Mouse (Mus musculus) gastrocnemius, postnatal 14 days (tissue): Measurements from ENCODE around the gene Gm20388. TPM values are rescaled to one million over a fixed set of nuclear protein-coding genes. Genes with fewer than 3 reads are reported as not detected.

Experiments used
- DNase-seq: peaks from one replicate; pipeline ENCODE4 v3.0.0; 2021; ENCODE audit warnings: mixed read lengths
- intact Hi-C: fragments of 180-260 bp; cut with DNase I; formaldehyde crosslinking; loops from one replicate; pipeline ENCODE4 v1.15.1; 2025; ENCODE audit warnings: low total_unique reads
- total RNA-seq, 2 experiments: library from RNA; stranded (reverse); gene quantifications; 2 replicates each; pipeline ENCODE4 v1.2.3; 2021

Gm20388 gene
- total RNA-seq, 2 experiments from 2014 or later: 5.6 to 6.0 TPM

DNA sequence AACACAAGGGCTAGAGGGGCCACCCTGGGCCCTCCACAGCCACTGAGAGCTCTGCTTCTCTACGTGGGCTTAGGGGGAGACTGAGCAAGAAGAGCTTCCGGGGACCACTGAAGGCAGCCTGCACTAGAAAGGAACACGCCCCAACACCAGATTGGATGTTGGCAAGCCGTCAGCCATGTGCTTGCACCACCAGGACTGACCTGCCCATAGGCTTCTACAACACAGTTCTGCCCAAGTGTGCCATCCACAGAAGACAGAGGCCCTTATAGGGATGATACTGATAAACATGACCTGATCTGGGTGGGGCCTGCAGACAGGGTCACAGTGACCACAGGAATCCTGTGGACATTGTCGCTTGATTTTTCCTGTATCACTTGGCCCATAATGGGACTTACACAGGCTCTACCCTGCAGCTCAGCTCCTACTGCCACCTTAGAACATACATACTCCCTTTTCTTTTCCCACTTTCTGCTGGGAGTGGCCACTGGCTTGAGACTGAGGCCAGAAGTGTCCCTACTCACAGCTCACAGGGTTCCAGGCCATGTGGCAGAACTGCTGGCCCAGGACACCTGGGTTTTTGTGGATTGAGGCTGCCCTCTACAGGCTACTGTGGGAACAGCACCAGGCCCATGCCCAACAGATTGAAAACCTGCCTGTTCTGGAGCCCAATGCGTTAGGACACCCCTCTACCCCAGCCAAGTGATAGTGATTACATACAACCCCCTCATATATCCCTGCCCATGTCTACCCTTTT, 2422.3 kb downstream of the Gm20388 start:
- intact Hi-C loops: loop anchor here (2.0 to 5.0 kb wide), 3 partner anchors 34 to 171 kb away; no protein-coding TSS in a partner anchor
- DNase-seq: peak; percentile 76

DNA sequence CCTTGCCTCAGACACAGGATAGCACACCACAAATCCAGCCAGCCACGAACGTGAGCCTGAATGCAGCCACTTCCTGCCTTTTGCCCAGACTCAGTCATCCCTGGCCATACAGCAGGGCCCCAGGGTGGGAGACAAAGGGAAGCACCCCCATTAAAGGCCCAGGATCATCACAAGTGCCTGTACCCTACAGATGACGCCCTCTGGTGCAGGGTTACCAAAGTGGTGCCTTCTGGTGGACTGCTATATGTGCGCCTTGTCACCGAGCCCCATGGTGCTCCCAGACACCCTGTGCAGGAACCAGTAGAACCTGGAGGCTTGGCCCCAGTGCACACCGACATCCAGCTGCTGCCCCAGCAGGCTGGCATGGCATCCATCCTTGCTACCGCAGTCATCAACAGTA, 2422.9 kb downstream of the Gm20388 start:
- intact Hi-C loops: loop anchor here (2.0 to 5.0 kb wide), 3 partner anchors 34 to 171 kb away; no protein-coding TSS in a partner anchor
- DNase-seq: no peak

DNA sequence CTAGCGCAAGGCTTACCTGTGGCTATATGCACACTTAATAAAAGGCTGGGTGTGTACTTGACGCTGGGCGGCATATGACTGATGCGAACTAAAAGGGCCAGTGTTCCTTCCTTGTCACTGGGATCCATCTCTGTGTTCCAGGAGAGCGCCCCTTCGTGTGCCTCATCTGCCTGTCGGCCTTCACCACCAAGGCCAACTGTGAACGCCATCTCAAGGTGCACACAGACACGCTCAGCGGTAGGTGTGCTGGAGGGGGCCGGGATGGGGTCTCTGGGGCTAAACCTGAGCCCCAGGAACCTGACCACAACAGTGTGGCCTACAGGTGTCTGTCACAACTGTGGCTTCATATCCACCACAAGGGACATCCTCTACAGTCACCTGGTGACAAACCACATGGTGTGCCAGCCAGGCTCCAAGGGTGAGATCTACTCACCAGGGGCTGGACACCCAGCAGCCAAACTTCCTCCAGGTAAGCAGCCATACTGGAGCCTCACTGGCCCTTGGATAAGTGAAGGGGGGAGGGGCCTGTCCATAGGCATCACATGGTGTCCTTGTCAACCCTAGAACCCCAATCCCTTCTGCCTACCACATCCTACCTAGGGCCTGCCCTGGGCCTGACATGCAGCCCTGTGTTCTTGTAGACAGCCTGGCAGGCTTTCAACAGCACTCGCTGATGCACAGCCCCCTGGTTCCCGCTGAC, 2424.3 kb downstream of the Gm20388 start:
- intact Hi-C loops: loop anchor here (5.0 kb wide), 2 partner anchors 32 to 173 kb away; no protein-coding TSS in a partner anchor
- DNase-seq: no peak

DNA sequence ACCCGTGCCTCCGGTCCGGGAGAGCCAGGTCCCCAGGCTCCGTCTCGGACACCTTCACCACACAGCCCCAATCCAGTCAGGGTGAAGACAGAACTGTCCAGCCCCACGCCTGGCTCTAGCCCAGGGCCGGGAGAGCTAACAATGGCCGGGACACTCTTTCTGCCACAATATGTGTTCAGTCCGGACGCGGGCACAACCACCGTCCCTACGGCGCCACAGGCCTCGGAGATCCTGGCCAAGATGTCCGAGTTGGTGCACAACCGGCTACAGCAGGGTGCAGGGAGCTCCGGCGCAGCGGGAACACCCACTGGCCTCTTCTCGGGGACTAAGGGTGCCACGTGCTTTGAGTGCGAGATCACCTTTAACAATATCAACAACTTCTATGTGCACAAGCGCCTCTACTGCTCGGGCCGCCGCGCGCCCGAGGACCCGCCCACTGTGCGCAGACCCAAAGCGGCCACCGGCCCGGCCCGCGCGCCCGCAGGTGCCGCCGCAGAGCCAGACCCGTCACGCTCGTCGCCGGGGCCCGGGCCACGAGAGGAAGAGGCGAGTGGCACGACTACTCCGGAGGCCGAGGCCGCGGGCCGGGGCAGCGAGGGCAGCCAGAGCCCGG, 2425.1 kb downstream of the Gm20388 start:
- DNase-seq: no peak
- intact Hi-C loops: no loop called here

DNA sequence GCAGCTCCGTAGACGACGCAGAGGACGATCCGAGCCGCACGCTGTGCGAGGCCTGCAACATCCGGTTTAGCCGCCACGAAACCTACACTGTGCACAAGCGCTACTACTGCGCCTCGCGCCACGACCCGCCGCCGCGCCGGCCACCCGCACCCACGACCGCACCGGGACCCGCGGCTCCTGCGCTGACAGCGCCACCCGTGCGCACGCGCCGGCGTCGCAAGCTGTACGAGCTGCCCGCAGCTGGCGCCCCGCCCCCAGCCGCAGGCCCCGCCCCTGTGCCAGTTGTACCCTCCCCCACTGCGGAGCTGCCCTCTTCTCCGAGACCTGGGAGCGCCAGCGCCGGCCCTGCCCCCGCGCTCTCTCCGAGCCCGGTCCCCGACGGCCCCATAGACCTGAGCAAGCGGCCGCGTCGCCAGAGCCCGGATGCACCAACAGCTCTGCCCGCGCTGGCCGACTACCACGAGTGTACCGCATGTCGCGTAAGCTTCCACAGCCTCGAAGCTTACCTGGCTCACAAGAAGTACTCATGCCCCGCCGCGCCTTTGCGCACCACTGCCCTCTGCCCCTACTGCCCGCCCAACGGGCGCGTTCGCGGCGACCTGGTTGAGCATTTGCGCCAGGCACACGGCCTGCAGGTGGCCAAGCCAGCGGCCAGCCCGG, 2425.7 kb downstream of the Gm20388 start:
- DNase-seq: peak; percentile 41

DNA sequence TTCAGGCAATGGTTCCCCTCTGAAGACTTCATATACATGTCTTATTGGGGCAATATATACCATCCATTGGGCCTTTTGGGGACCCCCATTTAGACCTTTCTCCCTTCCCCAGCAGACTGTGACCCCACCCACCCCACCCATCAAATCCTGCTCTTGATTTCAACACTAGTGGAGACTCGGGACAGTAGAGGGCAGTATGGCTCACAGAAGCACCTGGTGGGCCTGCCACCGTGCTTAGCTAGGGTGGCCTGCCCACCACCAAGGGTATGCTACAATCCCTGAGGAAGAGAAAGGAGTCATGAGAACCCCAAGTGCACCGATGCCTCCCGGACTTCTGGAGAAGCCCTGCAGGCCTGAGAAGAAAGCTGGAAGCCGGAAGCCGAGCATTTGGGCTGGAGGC, 2428.2 kb downstream of the Gm20388 start:
- DNase-seq: no peak
- intact Hi-C loops: no loop called here

More for the DNA sequence above, 2425.7 kb downstream of the Gm20388 start:
- intact Hi-C loops: no loop called here

DNA sequence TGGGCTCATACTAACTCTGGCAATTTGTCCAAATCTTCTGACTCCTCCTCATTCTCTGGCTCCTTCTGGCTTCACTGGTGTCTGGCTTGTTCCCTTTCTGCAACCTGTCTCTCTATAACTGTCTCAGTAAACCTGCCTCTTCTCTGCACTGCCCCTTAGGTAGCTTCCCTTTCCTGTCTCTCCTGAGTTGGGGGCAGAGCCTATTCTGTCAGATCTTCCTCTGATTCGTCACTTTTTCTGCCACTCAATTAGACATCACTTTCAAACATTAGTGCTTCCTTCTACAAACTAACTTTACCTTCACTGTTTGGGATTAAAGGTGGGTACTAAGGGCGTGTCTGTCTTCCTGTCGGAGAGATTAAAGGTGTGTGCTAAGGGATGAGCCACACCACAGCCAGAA, 2430.1 kb downstream of the Gm20388 start:
- intact Hi-C loops: no loop called here
- no peak for DNase-seq

DNA sequence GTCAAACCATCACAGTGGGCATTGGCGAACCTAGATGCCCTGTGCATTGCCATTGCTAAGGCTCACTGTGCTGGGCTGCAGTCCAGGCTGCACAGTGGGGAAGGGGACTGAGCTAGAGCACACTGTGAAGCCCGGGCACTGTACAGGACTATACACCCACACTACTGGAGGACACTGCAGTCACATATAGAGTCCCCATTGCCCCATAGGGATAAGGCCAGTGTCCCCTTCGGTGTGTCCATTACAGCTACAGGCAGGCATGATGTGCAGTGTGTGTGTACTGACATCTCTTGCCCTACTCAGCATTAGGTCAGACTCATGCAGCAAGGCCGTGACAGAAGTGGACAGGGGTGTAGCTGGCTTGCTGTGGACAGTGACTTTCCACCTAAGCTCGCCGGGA, 2431.1 kb downstream of the Gm20388 start:
- intact Hi-C loops: no loop called here
- DNase-seq: no peak

DNA sequence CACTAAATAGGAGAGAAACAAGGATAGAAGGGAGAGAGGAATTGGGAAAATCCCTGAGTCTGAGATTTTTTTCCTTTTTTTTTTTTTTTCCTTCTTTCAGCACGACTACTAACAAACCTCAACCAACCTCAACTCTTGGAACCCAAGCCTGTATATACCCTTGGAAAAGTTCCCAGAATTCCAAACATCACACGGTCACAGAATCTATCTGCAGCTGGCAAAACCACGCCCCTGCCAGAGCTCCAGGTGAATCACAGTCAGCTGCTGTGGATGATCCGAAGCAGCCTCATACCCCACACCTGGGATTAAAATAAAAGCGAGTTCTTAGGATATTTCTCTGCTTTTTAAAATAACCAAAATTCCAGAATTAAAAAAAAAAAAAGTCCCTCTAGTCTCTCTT, 2431.7 kb downstream of the Gm20388 start:
- intact Hi-C loops: no loop called here
- no peak for DNase-seq

DNA sequence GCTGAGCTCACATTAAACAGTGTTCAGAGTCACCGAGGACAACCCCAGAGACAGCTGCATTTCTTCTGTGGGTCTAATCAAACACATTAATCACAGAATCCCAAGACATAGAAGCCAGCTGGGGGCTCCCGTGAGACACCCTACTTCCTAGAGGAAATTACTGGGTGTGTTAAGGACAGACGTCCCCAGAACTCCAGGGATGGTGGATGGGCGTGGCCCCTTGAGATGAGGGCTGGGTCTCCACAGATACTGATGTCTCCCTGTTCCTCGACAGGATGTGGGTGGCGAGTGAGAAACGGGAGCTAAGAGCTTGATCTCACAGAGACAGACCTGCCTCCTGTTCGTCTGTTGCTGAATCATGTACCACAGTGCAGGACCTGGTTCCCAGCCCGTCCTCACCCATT, 2432.2 kb downstream of the Gm20388 start:
- intact Hi-C loops: no loop called here
- DNase-seq: no peak

DNA sequence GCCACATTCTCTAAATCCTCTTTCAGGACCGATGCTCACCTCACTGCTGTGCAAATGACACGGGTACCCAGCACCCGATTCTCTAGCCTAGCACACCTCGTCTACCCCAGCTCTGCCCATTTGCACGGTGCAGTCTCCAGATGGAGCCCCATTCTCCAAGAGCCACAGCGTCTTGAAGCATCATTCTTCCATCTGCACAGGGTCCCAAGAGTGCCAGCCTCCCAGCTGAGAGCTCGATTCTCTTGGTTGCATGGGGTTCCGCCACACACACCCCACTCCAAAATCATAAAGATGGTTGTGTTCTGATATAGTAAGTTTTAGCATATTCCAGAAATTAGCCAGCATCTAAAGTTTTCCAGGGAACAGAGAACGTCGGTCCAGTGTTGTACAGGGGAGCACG, 2432.7 kb downstream of the Gm20388 start:
- no peak for DNase-seq
- intact Hi-C loops: no loop called here

DNA sequence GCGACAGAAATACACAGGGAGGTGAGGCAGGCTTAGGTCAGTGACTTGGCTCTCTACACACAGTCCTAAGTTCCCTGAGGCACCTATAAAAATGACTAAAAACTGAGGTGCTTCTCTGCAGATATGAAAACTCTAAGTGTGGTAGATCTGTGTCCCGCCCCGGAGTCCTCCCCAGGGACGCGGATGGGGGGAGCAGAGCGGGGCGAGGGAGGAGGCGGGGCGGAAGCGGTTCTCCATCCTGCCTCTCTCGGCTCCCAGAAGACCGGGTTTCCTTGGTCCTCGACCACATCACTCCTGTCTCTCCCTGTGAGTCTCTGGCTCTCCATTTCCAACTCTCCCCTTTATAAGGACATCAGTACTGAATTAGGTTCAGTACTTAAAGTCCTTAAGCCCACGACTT, 2433.1 kb downstream of the Gm20388 start:
- intact Hi-C loops: no loop called here
- DNase-seq: peak; percentile 52

DNA sequence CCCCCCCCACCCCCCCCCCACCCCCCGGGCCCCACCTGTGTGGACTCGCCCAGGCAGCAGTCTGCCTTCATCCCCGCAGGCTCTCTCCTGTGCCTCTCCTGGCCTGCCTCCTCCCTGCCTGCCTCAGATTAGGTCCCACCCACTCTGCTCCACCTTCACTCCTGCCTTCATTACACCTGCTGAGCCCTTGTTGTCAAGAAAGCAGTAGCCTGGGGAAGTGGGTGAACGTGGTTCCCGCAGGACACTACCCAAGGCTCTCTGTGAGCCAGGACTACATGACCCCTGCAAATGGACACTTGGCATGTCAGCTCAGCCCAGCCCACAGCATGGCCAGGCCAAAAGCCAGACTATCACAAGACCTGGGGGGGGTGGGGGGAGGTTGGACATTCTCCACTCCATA, 2433.6 kb downstream of the Gm20388 start:
- no peak for DNase-seq
- intact Hi-C loops: no loop called here

DNA sequence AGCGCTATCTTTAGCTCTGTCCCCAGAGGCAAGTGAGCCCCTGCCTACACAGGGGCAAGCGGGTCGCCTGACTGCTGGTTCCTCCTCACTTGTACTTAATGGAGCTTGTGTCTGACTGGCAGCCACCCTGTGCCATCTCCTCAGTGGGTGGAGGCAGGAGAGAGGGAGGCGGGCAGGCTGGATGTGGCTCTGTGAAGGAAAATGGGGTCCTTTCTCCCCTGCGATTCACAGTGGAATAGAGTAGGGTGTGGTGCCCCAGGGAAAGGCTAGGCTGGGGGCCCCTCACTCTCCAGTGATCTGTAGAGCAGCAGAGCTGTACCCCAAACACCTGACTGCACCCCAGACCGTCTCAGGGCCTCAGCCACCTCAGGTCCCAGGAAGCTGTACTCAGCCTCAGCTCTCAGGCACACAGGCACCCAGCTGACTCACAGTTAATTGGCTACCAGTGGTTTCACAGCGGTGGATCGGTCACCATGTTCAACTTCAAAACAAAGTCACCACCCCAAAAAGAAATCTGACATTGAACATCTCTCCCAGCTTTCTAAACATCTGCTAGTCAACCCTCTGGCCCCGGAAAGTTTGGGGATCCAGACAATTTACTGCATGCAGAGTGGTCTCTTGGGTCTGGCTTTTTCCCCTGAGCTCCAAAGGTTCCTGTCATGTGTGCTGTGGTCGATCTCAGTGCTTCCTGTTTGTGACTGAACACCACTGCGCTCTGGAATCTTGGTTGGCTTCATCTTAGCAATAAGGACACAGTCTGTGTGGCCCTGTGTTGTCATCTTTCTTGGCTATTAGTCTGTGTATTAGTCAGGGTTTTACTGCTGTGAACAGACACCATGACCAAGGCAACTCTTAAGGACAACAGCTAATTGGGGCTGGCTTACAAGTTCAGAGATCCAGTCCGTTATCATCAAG, 2434.8 kb downstream of the Gm20388 start:
- no peak for DNase-seq
- intact Hi-C loops: no loop called here

DNA sequence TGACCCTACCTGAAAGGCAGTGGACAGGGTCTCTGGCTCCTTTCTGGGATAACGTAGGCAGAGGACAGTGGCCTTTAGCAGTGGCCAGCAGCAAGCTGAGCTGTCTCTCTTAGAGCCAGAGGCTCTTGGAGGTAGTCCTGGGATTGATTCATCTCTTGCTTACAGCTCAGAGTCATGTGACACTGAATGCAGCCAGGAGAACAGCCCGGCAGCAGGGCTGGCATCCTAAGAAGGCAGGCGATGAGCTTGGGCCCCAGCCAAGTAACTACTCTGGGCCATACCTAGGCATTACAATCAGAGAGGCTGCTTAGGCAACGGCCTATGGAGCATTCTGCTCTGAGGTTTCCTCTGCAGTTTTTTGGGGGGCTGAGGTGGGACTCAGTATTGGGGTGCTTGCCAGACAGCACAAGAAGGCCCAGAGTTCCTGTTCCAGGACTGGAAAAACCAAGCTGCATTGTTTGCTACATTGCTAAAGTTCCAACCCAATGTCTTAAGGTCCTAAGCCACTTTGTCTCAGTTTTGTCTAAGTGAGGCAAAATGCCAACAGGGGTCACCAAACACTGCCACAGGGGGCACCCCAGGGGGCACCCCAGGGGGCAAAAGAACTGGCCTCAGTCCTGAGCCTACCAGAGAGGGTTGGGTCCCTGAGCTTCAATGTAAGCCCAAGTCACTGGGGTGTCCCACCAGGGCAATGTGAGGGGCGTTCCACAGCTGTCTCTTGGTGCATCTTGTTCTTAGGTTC, 2437.3 kb downstream of the Gm20388 start:
- intact Hi-C loops: no loop called here
- DNase-seq: no peak

DNA sequence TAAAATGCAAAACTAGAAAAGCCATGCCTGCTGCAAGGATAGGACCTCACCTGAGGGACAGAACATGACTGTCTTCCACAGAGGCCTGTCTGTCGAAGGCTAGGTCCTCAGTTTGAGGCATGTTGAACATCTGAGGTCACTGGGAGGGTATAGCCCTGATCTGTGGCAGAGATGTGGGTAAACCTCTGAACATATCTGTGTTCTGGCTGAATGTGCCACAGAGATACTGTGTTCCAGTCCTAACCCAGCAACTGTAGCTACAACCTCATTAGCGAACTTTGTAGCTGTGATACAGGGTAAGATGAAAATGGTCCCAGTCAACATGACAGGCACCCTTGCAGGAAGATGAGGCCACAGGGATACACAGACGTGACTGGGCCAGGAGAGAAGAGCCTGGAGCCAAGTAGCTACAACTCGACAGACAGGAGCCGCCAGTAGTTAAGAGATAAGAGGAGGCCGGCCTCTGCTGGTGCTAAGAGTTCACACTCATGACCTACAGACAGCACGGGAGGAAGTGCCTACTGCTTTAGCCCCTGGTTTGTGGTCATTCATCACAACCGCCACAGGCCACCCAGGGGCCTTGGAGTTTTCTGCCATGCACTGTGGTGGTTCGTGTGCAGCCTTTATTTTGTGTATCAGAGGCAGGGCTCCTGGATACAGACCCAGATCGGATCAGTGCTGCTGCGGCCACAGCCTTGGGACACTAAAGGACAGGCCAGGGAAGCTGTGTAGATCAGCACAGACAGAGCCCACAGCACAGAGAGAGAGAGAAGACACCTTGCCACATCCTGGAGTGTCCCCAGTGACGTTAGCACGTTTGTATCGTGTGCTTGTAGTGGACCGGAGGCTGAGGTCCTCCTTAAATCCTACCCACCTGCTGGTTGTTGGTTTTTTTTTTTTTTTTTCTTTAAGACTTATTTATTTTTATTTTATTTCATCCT, 2439.0 kb downstream of the Gm20388 start:
- no peak for DNase-seq
- intact Hi-C loops: no loop called here

DNA sequence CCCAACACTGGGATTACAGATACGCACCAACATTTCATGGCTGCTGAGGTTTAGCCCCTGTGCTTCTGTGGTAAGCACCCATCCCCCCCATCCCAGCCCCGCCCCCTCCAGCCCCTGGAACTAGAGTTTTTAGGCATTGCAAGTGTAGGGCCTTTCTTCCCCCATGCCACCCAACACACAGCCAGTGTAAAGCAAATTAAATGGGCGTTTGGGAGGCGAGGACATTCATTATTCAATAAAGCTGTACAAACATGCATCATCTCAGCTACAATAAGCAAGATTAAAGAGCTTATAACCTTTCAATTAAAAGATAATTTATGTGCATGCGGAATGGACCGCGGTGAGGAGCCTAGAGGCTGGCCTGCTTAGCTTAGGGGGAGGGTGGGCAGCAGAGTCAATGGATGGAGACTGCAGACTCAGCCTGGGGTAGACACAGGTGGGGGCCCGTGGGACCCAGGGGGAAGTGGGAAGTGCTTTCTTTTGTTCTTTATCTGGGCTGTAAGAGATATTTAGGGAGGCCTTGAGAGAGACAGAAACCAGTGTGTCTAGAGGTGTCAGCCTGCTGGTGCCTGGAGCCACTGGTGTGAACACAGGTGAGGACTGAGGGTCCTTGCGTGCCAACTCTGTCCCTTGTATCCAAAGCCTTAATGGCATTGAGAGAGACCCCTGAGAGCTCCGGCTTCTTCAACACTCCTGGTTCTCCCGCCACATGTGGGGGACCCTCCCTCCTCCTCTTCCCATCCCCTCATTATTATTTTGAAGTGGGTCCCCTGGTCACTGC, 2439.9 kb downstream of the Gm20388 start:
- DNase-seq: no peak
- intact Hi-C loops: no loop called here
